Mouse (Mus musculus) layer of hippocampus, adult 8-10 months (tissue): ENCODE data around the gene Krtap16-3. TPM values are rescaled to one million over a fixed set of nuclear protein-coding genes. Genes with fewer than 3 reads are reported as not detected.

Source experiments
- DNase-seq, 2 experiments: peaks; one replicate each; pipeline ENCODE4 v3.0.0; 2022; ENCODE audit warnings: low spot score in 2 of 2
- total RNA-seq, 4 experiments: library from RNA; stranded (reverse); gene quantifications; 2 replicates each; pipeline ENCODE4 v1.2.4; 2022

Krtap16-3 gene
- not detected for total RNA-seq

- DNase-seq = no peak
These were observed at the start of gene Krtap16-3 for GRCm38 (mm10) chr16:88962773-88963172. TSS of gene Krtap16-3 (minus strand) at chr16:88962873.

GRCm38 (mm10) chr16:89010659-89011058 is 48.0 kb upstream of the Krtap16-3 start, which contains the start of gene Krtap22-2:
TSS of gene Krtap22-2 (minus strand) at chr16:89010759.
- DNase-seq = no peak

- no peak for DNase-seq
These were observed 21.6 kb downstream of the Krtap16-3 start for GRCm38 (mm10) chr16:88941106-88941505.

- no peak for DNase-seq
These were observed 24.4 kb downstream of the Krtap16-3 start for GRCm38 (mm10) chr16:88938252-88938651.

- no peak for DNase-seq
These were observed 30.5 kb downstream of the Krtap16-3 start, which contains the start of gene Krtap19-9b for GRCm38 (mm10) chr16:88932165-88932564. TSS of gene Krtap19-9b (minus strand) at chr16:88932265.

Other genes starting within 250 kb of the Krtap16-3 start
- not detected for gene Krtap13-1, start 234.0 kb downstream of the Krtap16-3 start, total RNA-seq
- gene Krtap13, start 211.2 kb downstream of the Krtap16-3 start, total RNA-seq = not detected
- not detected for gene 2310034C09Rik, start 204.0 kb downstream of the Krtap16-3 start, total RNA-seq
- gene 2310057N15Rik, start 188.7 kb downstream of the Krtap16-3 start, total RNA-seq = not detected
- gene Gm5965, start 185.0 kb downstream of the Krtap16-3 start, total RNA-seq = not detected
- not detected for gene Gm20741, start 150.7 kb downstream of the Krtap16-3 start, total RNA-seq
- gene Krtap15, start 142.7 kb downstream of the Krtap16-3 start, total RNA-seq = not detected
- not detected for gene Krtap14, start 136.7 kb downstream of the Krtap16-3 start, total RNA-seq
- gene Krtap19-1, start 93.5 kb downstream of the Krtap16-3 start, total RNA-seq = not detected
- gene Krtap19-2, start 88.6 kb downstream of the Krtap16-3 start, total RNA-seq = not detected
- not detected for gene Krtap19-3, start 84.8 kb downstream of the Krtap16-3 start, total RNA-seq
- not detected for gene Krtap19-4, start 77.8 kb downstream of the Krtap16-3 start, total RNA-seq
- not detected for gene Krtap19-5, start 66.4 kb downstream of the Krtap16-3 start, total RNA-seq
- not detected for gene Krtap19-9b, start 30.6 kb downstream of the Krtap16-3 start, total RNA-seq
- not detected for gene Krtap22-2, start 47.9 kb upstream of the Krtap16-3 start, total RNA-seq
- gene Gm10229, start 52.4 kb upstream of the Krtap16-3 start, total RNA-seq = not detected
- not detected for gene Krtap6-1, start 68.8 kb upstream of the Krtap16-3 start, total RNA-seq
- gene Gm10228, start 78.6 kb upstream of the Krtap16-3 start, total RNA-seq = not detected
- gene Krtap6-5, start 85.0 kb upstream of the Krtap16-3 start, total RNA-seq = not detected
- gene 1110025L11Rik, start 101.1 kb upstream of the Krtap16-3 start, total RNA-seq = not detected
- not detected for gene Krtap6-3, start 121.1 kb upstream of the Krtap16-3 start, total RNA-seq
- gene Gm6358, start 178.0 kb upstream of the Krtap16-3 start, total RNA-seq = not detected
- gene Gm10061, start 188.2 kb upstream of the Krtap16-3 start, total RNA-seq = not detected
- gene Gm9789, start 195.1 kb upstream of the Krtap16-3 start, total RNA-seq = not detected
- gene Gm7735, start 206.6 kb upstream of the Krtap16-3 start, total RNA-seq = not detected
- not detected for gene 1110057P08Rik, start 211.9 kb upstream of the Krtap16-3 start, total RNA-seq
- gene Krtap20-2, start 243.0 kb upstream of the Krtap16-3 start, total RNA-seq = not detected